Mouse (Mus musculus) ES-E14 (cell line): ENCODE measurements at regions not wholly inside any gene's neighbourhood (a gene's known extent, or its start where the extent isn't known, plus 50 kb on each side); places are given as distances from the start of the nearest gene placed in this dataset.

ENCODE experiments used
- CHD2 ChIP-seq: IDR thresholded peaks from 2 replicates; pipeline ENCODE4 v1.6.1; 2014; ENCODE audit warnings: mild to moderate bottlenecking, low read depth, low read length, inconsistent platforms
- HCFC1 ChIP-seq: IDR thresholded peaks from 2 replicates; pipeline ENCODE4 v1.6.1; 2012; ENCODE audit warnings: low read length, inconsistent platforms, borderline replicate concordance; ENCODE audit not compliant: insufficient read depth
- ZC3H11A ChIP-seq: IDR thresholded peaks from 2 replicates; pipeline ENCODE4 v1.6.1; 2012; ENCODE audit warnings: low read depth, mild to moderate bottlenecking, inconsistent platforms, low read length, borderline replicate concordance
- ZNF384 ChIP-seq: IDR thresholded peaks from 2 replicates; pipeline ENCODE4 v1.6.1; 2012; ENCODE audit warnings: low read depth, low read length, inconsistent platforms

DNA sequence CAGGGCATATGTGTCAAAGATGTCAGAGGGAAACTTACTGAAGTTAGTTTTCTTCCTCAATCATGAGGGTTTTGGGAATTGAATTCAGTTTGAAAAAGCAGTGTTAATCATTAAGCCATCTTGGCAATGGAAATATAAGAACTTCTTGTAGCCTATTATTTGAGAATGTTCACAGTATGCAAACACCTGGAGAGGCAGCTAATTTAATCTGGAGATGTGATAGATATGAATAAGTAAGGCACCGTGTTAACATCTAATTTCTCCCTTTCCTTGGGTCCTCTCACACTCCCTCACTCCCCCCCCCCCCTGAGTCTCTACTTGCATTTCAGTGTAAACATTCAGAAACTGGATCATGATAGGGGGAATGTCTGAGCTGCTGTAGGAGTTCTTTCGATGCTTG, 134.0 kb upstream of the Cntn3 start:
- TF ChIP-seq HCFC1 (no peak), CHD2 (no peak), ZNF384 (no peak), ZC3H11A (no peak)
